Mouse (Mus musculus) kidney, postnatal 0 days (tissue): ENCODE measurements at regions not wholly inside any gene's neighbourhood (a gene's known extent, or its start where the extent isn't known, plus 50 kb on each side); places are given as distances from the start of the nearest gene placed in this dataset.

ENCODE experiments used
- ATAC-seq: fragments of 200-750 bp; cut with Nextera tagmentation; replicated peaks from 2 replicates; pipeline ENCODE4 v1.8.0; 2017; ENCODE audit warnings: low read depth, moderate number of reproducible peaks, moderate TSS enrichment, moderate library complexity; ENCODE audit not compliant: low FRiP score
- DNase-seq: peaks from one replicate; pipeline ENCODE4 v3.0.0-alpha.2; 2016; ENCODE audit warnings: low spot score
- H3K27ac ChIP-seq: fragments of 300-500 bp; sonication (generic); 2 replicates; pipeline ENCODE4 v1.5.1; 2014; ENCODE audit warnings: mild to moderate bottlenecking
- H3K27me3 ChIP-seq: fragments of 300-500 bp; sonication (generic); 2 replicates; pipeline ENCODE4 v1.6.1; 2014; ENCODE audit warnings: low read length, mixed read lengths; ENCODE audit not compliant: insufficient read depth
- H3K36me3 ChIP-seq: fragments of 300-500 bp; sonication (generic); 2 replicates; pipeline ENCODE4 v1.6.1; 2014; ENCODE audit warnings: low read length, mixed read lengths; ENCODE audit not compliant: insufficient read depth
- H3K4me1 ChIP-seq: fragments of 300-500 bp; sonication (generic); replicated peaks from 2 replicates; pipeline ENCODE4 v1.6.1; 2014; ENCODE audit warnings: antibody characterized with exemption, low read length, mixed read lengths; ENCODE audit not compliant: insufficient read depth
- H3K4me2 ChIP-seq: fragments of 300-500 bp; sonication (generic); 2 replicates; pipeline ENCODE4 v1.6.1; 2014; ENCODE audit warnings: mild to moderate bottlenecking, low read length, moderate library complexity, mixed read lengths
- H3K4me3 ChIP-seq: fragments of 300-500 bp; sonication (generic); replicated peaks from 2 replicates; pipeline ENCODE4 v1.5.1; 2014; ENCODE audit warnings: low read depth, low read length
- H3K9ac ChIP-seq: fragments of 300-500 bp; sonication (generic); 2 replicates; pipeline ENCODE4 v1.6.1; 2014; ENCODE audit warnings: low read depth, low read length
- H3K9me3 ChIP-seq: fragments of 300-500 bp; sonication (generic); replicated peaks from 2 replicates; pipeline ENCODE4 v1.6.1; 2016; ENCODE audit warnings: low read length, inconsistent platforms, mixed read lengths
- CTCF ChIP-seq: IDR thresholded peaks from 2 replicates; pipeline ENCODE4 v1.5.1; 2016; ENCODE audit warnings: antibody characterized with exemption, low read depth, mild to moderate bottlenecking, moderate library complexity
- WGBS: fragments of 180-500 bp; shearing (Covaris S2); extraction: QIAGEN DNeasy Blood & Tissue Kit; methylation state at CpG from one replicate; pipeline ENCODE4 v1.1.7; 2014; 5-methylcytosine and 5-hydroxymethylcytosine counted together

DNA sequence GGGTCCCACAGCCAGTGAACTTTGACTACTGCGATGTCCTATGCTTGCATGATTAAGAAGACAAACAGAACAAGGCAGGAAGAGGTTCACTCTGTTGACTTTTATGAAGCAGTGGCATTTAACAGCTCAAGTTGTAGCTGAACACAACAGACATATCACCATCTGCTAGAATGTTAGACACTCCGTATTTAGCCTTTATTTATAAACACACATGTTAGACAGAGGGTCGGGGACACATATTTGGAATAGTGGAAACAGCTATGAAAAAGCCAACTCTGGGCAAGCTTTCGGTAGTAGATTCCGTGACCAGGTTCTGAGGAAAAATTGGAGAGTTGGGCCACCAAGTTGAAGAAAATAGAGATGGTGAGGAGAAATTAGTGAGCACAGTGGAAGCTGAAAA is 775.6 kb upstream of the Fam98a start:
- WGBS: 81% methylated on average over 5 of the region's 5 CpGs

DNA sequence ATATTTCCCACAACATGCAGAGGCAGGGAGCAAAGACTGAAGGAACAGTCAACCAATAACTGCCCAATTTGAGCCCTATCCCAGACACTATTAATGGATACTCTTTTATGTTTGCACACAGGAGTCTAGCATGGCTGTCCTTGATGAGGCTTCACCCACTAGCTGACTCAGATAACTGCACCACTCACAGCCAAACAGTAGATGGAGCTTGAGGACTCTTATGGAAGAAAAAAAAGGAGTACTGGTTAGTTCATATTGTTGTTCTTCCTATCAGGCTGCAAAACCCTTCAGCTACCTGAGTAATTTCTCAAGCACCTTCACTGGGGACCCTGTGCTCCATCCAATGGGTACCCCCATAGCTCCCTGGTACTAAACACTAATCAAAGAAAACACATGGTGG is 742.9 kb upstream of the Fam98a start:
- H3K9me3 ChIP-seq: no peaks in the 10 kb centered on the region
- no peak overlapping the region for H3K9ac ChIP-seq
- H3K27ac ChIP-seq: no peak overlapping the region
- DNase-seq (peak; percentile 22), ATAC-seq (no peak)
- H3K4me1 ChIP-seq: no peaks in the 10 kb centered on the region
- TF ChIP-seq CTCF: peak; percentile 57
- no peaks in the 10 kb centered on the region for H3K27me3 ChIP-seq
- H3K36me3 ChIP-seq: no peaks in the 10 kb centered on the region
- no peak overlapping the region for H3K4me3 ChIP-seq
- no peak overlapping the region for H3K4me2 ChIP-seq

More for the DNA sequence above, 775.6 kb upstream of the Fam98a start:
- TF ChIP-seq CTCF: no peak
- no peaks in the 10 kb centered on the region for H3K4me1 ChIP-seq
- DNase-seq (no peak), ATAC-seq (no peak)
- H3K36me3 ChIP-seq: no peaks in the 10 kb centered on the region
- no peak overlapping the region for H3K4me3 ChIP-seq
- H3K4me2 ChIP-seq: no peak overlapping the region
- H3K9ac ChIP-seq: no peak overlapping the region
- H3K9me3 ChIP-seq: no peaks in the 10 kb centered on the region
- H3K27ac ChIP-seq: no peak overlapping the region
- H3K27me3 ChIP-seq: no peaks in the 10 kb centered on the region
